Mouse (Mus musculus) heart, embryonic 15.5 days (tissue): Measurements from ENCODE around the gene Pla2g1b. TPM values are rescaled to one million over a fixed set of nuclear protein-coding genes. Genes with fewer than 3 reads are reported as not detected.
"Not testable (repeated sequence)": the region's sequence is repeated elsewhere in the genome, so short reads cannot be mapped to it uniquely, and the experiment has no call there.

Experiments
- ATAC-seq: fragments of 200-750 bp; cut with Nextera tagmentation; replicated peaks from 2 replicates; pipeline ENCODE4 v1.8.0; 2017; ENCODE audit warnings: low read depth, moderate TSS enrichment; ENCODE audit not compliant: insufficient number of reproducible peaks, insufficient read depth, low FRiP score
- H3K27ac ChIP-seq: fragments of 300-500 bp; sonication (generic); 2 replicates; pipeline ENCODE4 v1.5.1; 2015; ENCODE audit warnings: mild to moderate bottlenecking, inconsistent platforms
- H3K27me3 ChIP-seq: fragments of 300-500 bp; sonication (generic); 2 replicates; pipeline ENCODE4 v1.6.1; 2015; ENCODE audit warnings: inconsistent platforms
- H3K36me3 ChIP-seq: fragments of 300-500 bp; sonication (generic); 2 replicates; pipeline ENCODE4 v1.6.1; 2015; ENCODE audit warnings: mild to moderate bottlenecking, inconsistent platforms
- H3K4me1 ChIP-seq: fragments of 300-500 bp; sonication (generic); replicated peaks from 2 replicates; pipeline ENCODE4 v1.6.1; 2015; ENCODE audit warnings: inconsistent platforms
- H3K4me2 ChIP-seq: fragments of 300-500 bp; sonication (generic); 2 replicates; pipeline ENCODE4 v1.6.1; 2015; ENCODE audit warnings: inconsistent platforms, mild to moderate bottlenecking, moderate library complexity
- H3K4me3 ChIP-seq: fragments of 300-500 bp; sonication (generic); 2 replicates; pipeline ENCODE4 v1.5.1; 2015; ENCODE audit warnings: mild to moderate bottlenecking, inconsistent platforms
- H3K9ac ChIP-seq: fragments of 300-500 bp; sonication (generic); 2 replicates; pipeline ENCODE4 v1.6.1; 2015; ENCODE audit warnings: mild to moderate bottlenecking, inconsistent platforms
- H3K9me3 ChIP-seq: fragments of 300-500 bp; sonication (generic); replicated peaks from 2 replicates; pipeline ENCODE4 v1.6.1; 2016; ENCODE audit warnings: inconsistent platforms
- WGBS: fragments of 180-500 bp; shearing (Covaris S2); methylation state at CpG from one replicate; pipeline ENCODE4 v1.1.7; 2015; ENCODE audit warnings: mixed read lengths; 5-methylcytosine and 5-hydroxymethylcytosine counted together
- polyA plus RNA-seq: library from polyadenylated mRNA; unstranded; fragments of >200 nt; fragmentation: Nextera tagmentation; extraction: Ambion mirVana; gene quantifications from 2 replicates; pipeline ENCODE4 v1.2.1, GENCODE M21; 2015

Gene Pla2g1b
- polyA plus RNA-seq, 1 experiment from 2014 or later, result 0.52 TPM

DNA sequence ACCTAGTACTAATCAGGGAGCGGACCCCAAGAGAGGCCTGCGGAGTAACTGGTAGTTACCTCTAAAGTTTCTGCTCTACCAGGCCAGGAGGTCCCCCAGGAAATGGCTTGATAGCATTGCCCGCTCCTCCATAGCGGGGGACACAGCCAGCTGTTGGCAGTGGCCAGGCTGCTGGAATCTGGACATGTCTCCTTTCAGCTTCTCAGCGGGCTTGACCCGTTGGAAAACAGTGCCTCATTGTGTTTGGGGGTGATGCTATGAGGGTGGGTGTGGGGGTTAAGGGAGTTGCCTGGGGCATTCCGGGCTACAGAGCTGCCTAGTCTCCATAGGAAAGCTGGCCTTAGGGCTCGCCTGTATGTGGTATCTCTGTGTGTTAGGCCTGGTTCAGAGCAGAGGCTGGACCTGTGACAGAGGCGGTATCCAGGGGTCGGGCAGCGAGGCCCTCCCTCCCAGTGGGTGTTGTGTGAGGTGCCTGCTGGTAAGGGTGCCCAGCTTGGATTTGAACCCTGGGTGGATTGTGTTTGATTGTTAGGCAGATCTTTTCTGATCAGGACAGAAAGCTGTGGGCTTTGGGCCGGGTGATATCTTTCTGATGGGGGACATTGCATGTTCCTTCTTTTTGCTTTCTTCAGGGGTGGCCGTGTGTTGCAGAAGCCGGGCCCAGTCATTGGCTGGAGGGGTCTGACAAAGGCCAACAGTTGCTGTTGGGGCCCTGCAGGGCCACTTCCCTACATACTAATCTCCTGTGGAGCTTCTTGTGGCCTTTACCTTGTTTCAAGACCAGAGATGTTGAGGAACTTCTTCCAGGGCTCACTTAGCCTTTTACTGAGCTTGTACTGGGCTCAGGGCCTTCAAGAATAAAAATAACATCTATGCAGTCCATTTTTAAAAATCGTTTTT, 44.0 kb downstream of the Pla2g1b start:
- H3K36me3 ChIP-seq, result no peaks in the 10 kb centered on the region
- H3K27ac ChIP-seq, result peak overlapping the region; percentile 76
- H3K4me2 ChIP-seq, result peak overlapping the region; percentile 74
- H3K4me1 ChIP-seq, result peaks cover 53% of the 10 kb centered on the region
- peak overlapping the region; percentile 92 for H3K4me3 ChIP-seq
- H3K27me3 ChIP-seq, result no peaks in the 10 kb centered on the region
- WGBS, result 67% methylated on average over 15 of the region's 15 CpGs
- H3K9me3 ChIP-seq, result no peaks in the 10 kb centered on the region
- ATAC-seq, result no peak
- peak overlapping the region; percentile 43; the same call in 1 of the 2 replicates for H3K9ac ChIP-seq

DNA sequence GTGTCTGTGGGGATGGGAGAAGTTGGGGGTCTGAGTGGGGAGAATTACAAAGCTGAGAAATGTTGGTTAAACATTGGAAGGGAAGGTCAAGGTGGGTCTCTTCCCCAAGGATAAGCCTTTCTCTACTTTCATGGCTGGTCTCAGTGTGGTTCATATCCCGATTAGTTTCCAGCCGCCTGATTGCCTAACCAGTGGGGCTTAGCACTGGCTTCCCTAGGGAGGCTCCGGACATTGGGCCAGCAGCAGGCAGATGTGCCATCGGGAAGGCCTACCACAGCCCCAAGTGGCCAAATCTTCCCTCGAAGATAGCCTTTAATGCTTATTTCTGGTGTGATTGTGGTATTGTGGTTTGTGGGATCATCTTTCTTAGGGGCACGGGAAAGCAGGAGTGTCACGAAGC, 46.3 kb downstream of the Pla2g1b start:
- Histone ChIP-seq H3K9me3 (no peaks in the 10 kb centered on the region), H3K27ac (no peak overlapping the region), H3K27me3 (no peaks in the 10 kb centered on the region), H3K9ac (no peak overlapping the region), H3K4me1 (peaks cover 69% of the 10 kb centered on the region), H3K36me3 (no peaks in the 10 kb centered on the region), H3K4me3 (no peak overlapping the region), H3K4me2 (no peak overlapping the region)
- no peak for ATAC-seq
- WGBS, result 89% methylated on average over 7 of the region's 7 CpGs

DNA sequence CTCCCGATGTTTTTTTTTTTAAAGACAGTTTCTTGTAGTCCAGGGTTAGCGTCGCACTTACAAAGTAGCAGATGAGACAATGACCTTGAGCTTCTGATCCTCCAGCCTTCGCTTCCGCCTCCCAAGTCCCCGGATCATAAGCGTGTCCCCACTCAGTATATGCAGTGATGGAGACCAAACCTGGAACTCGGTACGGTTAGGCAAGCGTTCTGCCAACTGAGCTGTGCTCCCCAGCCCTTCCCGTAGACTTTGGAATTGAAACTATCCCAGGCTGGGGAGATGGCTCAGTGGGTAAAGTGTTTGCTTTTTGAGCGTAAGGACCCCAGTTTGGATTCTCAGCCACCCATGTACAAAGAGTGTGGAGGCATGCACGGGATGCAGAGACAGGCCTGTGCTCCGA, 47.2 kb downstream of the Pla2g1b start:
- Histone ChIP-seq H3K36me3 (no peaks in the 10 kb centered on the region; the same call in 1 of the 2 replicates), H3K4me1 (peaks cover 63% of the 10 kb centered on the region), H3K27me3 (no peaks in the 10 kb centered on the region), H3K4me2 (no peak overlapping the region), H3K9me3 (no peaks in the 10 kb centered on the region), H3K4me3 (no peak overlapping the region), H3K9ac (no peak overlapping the region), H3K27ac (peak overlapping the region; percentile 93)
- no peak for ATAC-seq
- 94% methylated on average over 14 of the region's 14 CpGs for WGBS

DNA sequence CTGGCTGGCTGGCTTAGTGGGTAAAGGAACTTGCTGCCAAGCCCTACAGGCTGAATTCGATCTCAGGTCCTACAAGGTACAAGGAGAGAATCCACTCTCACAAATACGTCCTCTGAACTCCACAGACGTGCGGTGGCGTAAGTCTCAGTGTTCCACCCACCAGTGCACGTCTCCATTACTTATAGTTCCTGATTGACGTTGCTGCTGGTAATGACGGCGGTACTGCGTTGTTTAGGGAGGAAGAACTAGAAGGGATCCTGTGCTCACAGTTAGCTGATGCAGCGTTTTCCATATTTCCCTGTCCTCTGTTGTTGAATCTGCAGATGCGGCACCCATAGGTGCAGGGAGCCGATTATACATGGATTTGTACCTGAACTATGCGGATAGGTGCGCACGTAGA, 47.7 kb downstream of the Pla2g1b start:
- Histone ChIP-seq H3K9ac (no peak overlapping the region), H3K9me3 (no peaks in the 10 kb centered on the region), H3K27ac (peak overlapping the region; percentile 93), H3K4me3 (no peak overlapping the region), H3K36me3 (no peaks in the 10 kb centered on the region; the same call in 1 of the 2 replicates), H3K4me1 (peaks cover 58% of the 10 kb centered on the region), H3K4me2 (no peak overlapping the region), H3K27me3 (no peaks in the 10 kb centered on the region)
- no peak for ATAC-seq
- 91% methylated on average over 16 of the region's 16 CpGs for WGBS

DNA sequence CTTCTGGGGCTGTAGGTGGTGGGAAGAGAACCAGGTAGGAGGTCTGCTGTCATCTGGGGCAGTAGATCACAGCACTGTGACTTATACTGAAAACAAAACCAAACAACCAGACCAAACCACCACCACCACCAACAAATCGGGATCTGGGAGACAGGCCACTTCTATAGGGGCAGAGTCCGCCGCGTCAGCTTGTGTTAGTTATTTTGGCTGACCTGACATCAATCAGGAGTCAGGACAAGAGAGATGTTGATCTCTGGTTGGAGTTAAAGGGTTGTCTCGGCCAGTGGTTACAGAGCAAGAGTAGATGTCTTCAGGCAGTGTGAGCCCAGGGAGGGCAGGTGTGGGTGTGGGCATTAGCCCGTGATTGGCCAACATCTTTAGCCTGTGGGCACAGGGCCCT, 48.3 kb downstream of the Pla2g1b start:
- H3K27me3 ChIP-seq, result no peaks in the 10 kb centered on the region
- no peak for ATAC-seq
- H3K9ac ChIP-seq, result peak overlapping the region; percentile 36; the same call in 1 of the 2 replicates
- no peak overlapping the region for H3K4me2 ChIP-seq
- no peak overlapping the region for H3K4me3 ChIP-seq
- peaks cover 55% of the 10 kb centered on the region for H3K4me1 ChIP-seq
- H3K36me3 ChIP-seq, result no peaks in the 10 kb centered on the region; the same call in 1 of the 2 replicates
- 73% methylated on average over 6 of the region's 6 CpGs for WGBS
- H3K27ac ChIP-seq, result peak overlapping the region; percentile 93
- no peaks in the 10 kb centered on the region for H3K9me3 ChIP-seq

DNA sequence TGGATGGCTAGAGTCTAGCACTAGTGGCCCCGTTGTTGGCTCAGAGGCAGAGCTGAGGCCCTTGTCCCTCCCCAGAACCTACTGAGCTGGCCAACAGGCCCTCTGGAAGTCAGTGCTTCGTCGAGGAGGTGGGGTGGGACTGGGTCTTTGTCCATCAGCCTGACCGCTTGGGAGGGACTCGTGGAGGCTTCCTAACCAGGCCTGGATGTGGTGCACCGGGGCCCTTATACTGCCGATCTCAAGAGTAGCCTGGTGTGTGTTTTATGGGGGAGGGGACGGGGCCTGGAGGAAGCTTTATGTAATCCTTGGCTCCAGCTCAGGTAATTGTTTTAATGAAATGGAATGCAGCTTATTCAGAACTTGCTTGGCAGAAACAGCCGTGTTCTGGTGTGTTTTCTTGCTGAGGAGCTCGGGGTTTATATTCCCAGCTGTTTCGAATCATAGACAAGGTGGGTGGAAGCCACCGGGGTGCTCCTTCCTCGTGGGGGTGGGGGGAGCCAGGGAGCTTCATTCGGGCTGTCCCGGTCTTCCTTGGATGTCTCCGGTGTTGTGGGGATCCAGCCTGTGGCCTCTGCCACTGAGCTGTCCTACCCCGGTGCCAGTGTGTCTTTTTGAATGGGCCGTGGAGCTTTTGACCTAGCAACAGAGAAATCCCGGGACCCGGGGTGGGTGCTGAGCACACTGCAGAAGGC, 49.0 kb downstream of the Pla2g1b start:
- peak overlapping the region; percentile 93 for H3K27ac ChIP-seq
- peak overlapping the region; percentile 21; the same call in 1 of the 2 replicates for H3K4me3 ChIP-seq
- ATAC-seq, result peak; percentile 80
- H3K27me3 ChIP-seq, result no peaks in the 10 kb centered on the region
- H3K9me3 ChIP-seq, result no peaks in the 10 kb centered on the region
- WGBS, result 41% methylated on average over 20 of the region's 20 CpGs
- H3K36me3 ChIP-seq, result no peaks in the 10 kb centered on the region; the same call in 1 of the 2 replicates
- H3K4me2 ChIP-seq, result peak overlapping the region; percentile 53
- H3K4me1 ChIP-seq, result peaks cover 52% of the 10 kb centered on the region
- peak overlapping the region; percentile 36; the same call in 1 of the 2 replicates for H3K9ac ChIP-seq

DNA sequence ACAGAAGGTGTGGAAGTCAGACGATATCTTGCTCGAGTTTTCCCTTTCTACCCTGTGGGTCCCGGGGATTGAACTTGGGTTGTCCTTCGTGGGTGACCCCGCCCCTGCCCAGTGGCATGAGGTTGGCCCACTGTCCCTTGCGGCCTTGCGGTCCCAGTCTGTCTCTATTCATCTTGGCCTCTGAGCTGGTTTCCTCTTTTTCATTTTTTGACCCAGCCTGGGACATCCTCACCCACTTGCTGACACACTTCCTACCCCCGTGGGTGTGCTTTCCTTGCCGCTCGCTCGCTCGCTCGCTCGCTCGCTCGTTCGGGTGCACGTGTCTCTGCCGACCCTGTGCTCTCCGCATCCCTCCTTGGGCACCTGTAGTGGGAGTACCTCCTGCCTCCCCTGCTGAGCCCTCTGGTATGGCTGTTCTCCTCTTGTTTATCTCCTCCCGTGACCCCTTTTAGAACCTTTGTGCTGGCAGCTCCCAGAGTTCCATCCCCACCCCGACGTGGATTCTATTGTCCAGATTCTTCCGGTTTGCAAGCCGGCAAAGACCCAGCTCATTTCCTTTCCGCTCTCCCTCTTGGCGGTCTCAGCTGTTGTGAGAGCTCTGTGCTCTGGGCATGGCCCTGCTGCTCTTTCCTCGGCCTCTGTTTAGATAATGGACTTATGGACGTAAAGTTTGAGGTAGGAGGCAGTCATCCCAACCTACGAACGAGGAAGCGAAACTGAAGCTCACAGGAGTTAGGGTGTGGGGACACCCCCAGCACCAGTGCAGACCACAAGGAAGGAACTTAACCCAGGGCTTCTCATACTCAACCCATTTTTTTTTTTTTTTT, 50.2 kb downstream of the Pla2g1b start:
- Histone ChIP-seq H3K9me3 (no peaks in the 10 kb centered on the region), H3K4me1 (peaks cover 59% of the 10 kb centered on the region), H3K27me3 (no peaks in the 10 kb centered on the region), H3K27ac (peak overlapping the region; percentile 93), H3K9ac (no peak overlapping the region), H3K4me2 (peak overlapping the region; percentile 38; the same call in 1 of the 2 replicates), H3K4me3 (peak overlapping the region; percentile 9; the same call in 1 of the 2 replicates), H3K36me3 (no peaks in the 10 kb centered on the region; the same call in 1 of the 2 replicates)
- 64% methylated on average over 32 of the region's 32 CpGs for WGBS
- peak; percentile 25; the same call in 1 of the 2 replicates for ATAC-seq

DNA sequence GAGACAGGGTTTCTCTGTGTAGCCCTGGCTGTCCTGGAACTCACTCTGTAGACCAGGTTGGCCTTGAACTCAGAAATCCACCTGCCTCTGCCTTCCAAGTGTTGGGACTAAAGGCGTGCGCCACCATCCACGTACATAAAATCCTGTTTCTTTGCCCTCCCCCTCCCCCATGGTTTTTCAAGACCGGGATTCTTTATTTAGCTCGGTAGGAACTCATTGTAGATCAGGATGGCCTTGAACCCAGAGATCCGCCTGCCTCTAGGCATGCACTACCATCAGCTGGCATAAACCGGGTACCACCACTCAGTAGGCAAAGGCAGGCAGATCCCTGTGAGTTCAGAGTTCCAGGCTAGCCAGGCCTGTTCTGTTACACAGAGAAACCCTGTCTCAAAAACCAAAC, 50.8 kb downstream of the Pla2g1b start:
- H3K36me3 ChIP-seq, result no peaks in the 10 kb centered on the region; the same call in 1 of the 2 replicates
- no peaks in the 10 kb centered on the region for H3K27me3 ChIP-seq
- H3K9me3 ChIP-seq, result no peaks in the 10 kb centered on the region
- no peak for ATAC-seq
- H3K4me2 ChIP-seq, result no peak overlapping the region
- peaks cover 63% of the 10 kb centered on the region for H3K4me1 ChIP-seq
- no peak overlapping the region for H3K4me3 ChIP-seq
- 79% methylated on average over 7 of the region's 7 CpGs for WGBS
- peak overlapping the region; percentile 93 for H3K27ac ChIP-seq
- no peak overlapping the region for H3K9ac ChIP-seq

DNA sequence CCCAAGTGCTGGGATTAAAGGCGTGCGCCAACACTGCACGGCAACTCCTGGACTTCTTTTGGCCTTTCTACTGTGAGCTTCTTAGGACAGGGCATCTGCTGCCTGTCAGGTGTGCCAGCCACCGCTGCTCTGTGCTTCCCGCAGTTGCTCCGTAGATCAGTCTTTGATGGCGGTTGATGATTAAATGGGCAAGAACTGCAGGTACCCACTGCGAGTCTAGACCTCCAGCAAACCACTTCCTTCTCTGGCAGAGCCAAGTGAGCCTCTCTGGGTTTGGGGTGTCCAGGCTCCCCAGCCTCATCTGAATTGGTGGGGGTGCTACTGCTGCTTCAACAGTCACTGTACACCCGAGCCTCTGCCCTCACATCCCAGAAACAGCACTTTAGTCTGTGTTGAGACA, 51.4 kb downstream of the Pla2g1b start:
- Histone ChIP-seq H3K9me3 (no peaks in the 10 kb centered on the region), H3K9ac (no peak overlapping the region), H3K27ac (peak overlapping the region; percentile 93), H3K27me3 (no peaks in the 10 kb centered on the region), H3K4me3 (no peak overlapping the region), H3K4me2 (no peak overlapping the region), H3K36me3 (no peaks in the 10 kb centered on the region; the same call in 1 of the 2 replicates), H3K4me1 (peaks cover 68% of the 10 kb centered on the region)
- no peak for ATAC-seq
- WGBS, result 88% methylated on average over 9 of the region's 9 CpGs

DNA sequence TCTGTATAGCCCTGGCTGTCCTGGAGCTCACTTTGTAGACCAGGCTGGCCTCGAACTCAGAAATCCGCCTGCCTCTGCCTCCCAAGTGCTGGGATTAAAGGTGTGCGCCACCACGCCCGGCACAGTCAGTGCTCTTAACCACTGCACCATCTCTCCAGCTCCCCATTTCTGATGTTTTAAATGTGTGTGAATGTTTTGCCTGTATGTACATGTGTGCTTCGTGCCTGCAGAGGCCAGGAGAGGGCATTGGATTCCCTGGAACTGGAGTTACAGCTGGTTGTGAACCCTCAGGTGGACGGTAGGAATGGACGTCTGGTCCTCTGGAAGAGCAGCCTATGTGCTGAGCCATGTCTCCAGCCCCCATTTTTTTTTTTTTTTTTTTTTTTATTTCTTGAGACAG, 52.2 kb downstream of the Pla2g1b start:
- WGBS, result 96% methylated on average over 8 of the region's 8 CpGs
- H3K27ac ChIP-seq, H3K9me3 ChIP-seq, H3K9ac ChIP-seq, H3K36me3 ChIP-seq, ATAC-seq, H3K27me3 ChIP-seq, H3K4me3 ChIP-seq, H3K4me2 ChIP-seq: not testable (repeated sequence)
- peaks cover 75% of the 10 kb centered on the region for H3K4me1 ChIP-seq
